Comparison of ENCODE assay signal across 13 mouse cellular contexts in the genomic region with DNA sequence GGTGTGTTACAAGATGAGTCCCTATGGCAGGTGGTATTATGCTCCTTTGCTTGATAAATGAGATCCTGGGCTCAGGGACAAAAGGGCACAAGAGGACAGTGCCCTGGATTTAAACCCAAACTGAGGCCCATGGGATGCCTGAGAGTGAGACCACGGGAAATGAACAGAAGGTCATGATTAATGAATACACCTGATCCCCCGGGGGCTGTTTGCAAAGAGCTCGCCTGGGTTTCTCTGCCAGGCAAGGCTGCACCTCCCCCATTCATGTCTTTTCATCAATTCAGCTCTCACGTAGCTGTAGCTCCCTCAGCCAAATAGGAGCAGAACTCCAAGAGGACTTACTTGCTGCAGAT.
A peak's percentile ranks its signal among the peaks of the same experiment; 100 is the strongest.
DNase-seq lines count a peak whose midpoint lies in the region; ATAC-seq and TF ChIP-seq lines count a peak whose summit lies in the region.
"Had no signal": no experiment of that assay in that cellular context is flagged by ENCODE, and none has a peak within 500 bp of the region (broad histone marks: within the 10 kb centered on the region; RNA-seq: fewer than 3 reads in every experiment).

No protein-coding gene starts in this region.

- TF ChIP-seq CTCF in forebrain, postnatal 0 days (IDR thresholded peaks at IDR 0.05; ENCODE audit: low read depth) = no peak

- no peak for ATAC-seq in forebrain, postnatal 0 days
- 0 out of 2 replicates have a peak, but pooled peaks have one; percentile 6 for ATAC-seq in midbrain, embryonic 13.5 days
- ATAC-seq: activated CD4-positive, CD25-positive, alpha-beta regulatory T cell, adult 4 months; intestine, embryonic 15.5 days had no signal

- H3K4me3 ChIP-seq in forebrain, postnatal 0 days (ENCODE audit: low read depth, low read length) = no peak overlapping the region
- no peak overlapping the region for H3K4me3 ChIP-seq in midbrain, embryonic 13.5 days (replicated peaks)
- H3K4me3 ChIP-seq: heart, embryonic 12.5 days; intestine, embryonic 15.5 days; lung, embryonic 15.5 days had no signal

- no peaks in the 10 kb centered on the region for H3K9me3 ChIP-seq in forebrain, postnatal 0 days (ENCODE audit: low read length)
- H3K9me3 ChIP-seq in midbrain, embryonic 13.5 days = no peaks in the 10 kb centered on the region
- H3K9me3 ChIP-seq: heart, embryonic 12.5 days; intestine, embryonic 15.5 days; lung, embryonic 15.5 days had no signal

- WGBS in forebrain, postnatal 0 days = 8% methylated on average over 4 of the region's 4 CpGs
- 20% methylated on average over 4 of the region's 4 CpGs for WGBS in midbrain, embryonic 13.5 days

- H3K4me2 ChIP-seq in forebrain, postnatal 0 days (ENCODE audit: low read depth) = no peak overlapping the region
- peak overlapping the region; percentile 9; the same call in 1 of the 2 replicates for H3K4me2 ChIP-seq in midbrain, embryonic 13.5 days (replicated peaks)
- H3K4me2 ChIP-seq: heart, embryonic 12.5 days; intestine, embryonic 15.5 days; lung, embryonic 15.5 days had no signal

- peaks cover 41% of the 10 kb centered on the region for H3K4me1 ChIP-seq in forebrain, postnatal 0 days (ENCODE audit: insufficient read depth)
- peaks cover 55% of the 10 kb centered on the region for H3K4me1 ChIP-seq in midbrain, embryonic 13.5 days (replicated peaks)

- H3K9ac ChIP-seq in forebrain, postnatal 0 days = 0 out of 2 replicates have a peak overlapping the region, but pooled peaks have one; percentile 33
- H3K9ac ChIP-seq in midbrain, embryonic 13.5 days (replicated peaks) = peak overlapping the region; percentile 55; the same call in 1 of the 2 replicates
- H3K9ac ChIP-seq: heart, embryonic 12.5 days; intestine, embryonic 15.5 days; lung, embryonic 15.5 days had no signal

- H3K36me3 ChIP-seq in forebrain, postnatal 0 days (ENCODE audit: insufficient read depth) = no peaks in the 10 kb centered on the region
- H3K36me3 ChIP-seq in midbrain, embryonic 13.5 days = no peaks in the 10 kb centered on the region
- H3K36me3 ChIP-seq: heart, embryonic 12.5 days; intestine, embryonic 15.5 days; lung, embryonic 15.5 days had no signal

- no peaks in the 10 kb centered on the region for H3K27me3 ChIP-seq in forebrain, postnatal 0 days (ENCODE audit: insufficient read depth, low read length)
- no peaks in the 10 kb centered on the region for H3K27me3 ChIP-seq in midbrain, embryonic 13.5 days
- H3K27me3 ChIP-seq: intestine, embryonic 15.5 days; lung, embryonic 15.5 days had no signal

- peak; percentile 36 for DNase-seq in brain, adult 2 months (ENCODE audit: low read depth, low spot score)
- peak; percentile 63 to 64 for DNase-seq in cerebellum, postnatal 14 days
- DNase-seq in forebrain, postnatal 0 days = peak; percentile 56
- no peak for DNase-seq in urinary bladder, postnatal 14 days (ENCODE audit: low spot score)
- DNase-seq in layer of hippocampus, adult 9-10 months (ENCODE audit: low spot score) = no peak
- DNase-seq in liver = no peak
- DNase-seq: spleen, adult 18-20 months; thymus, adult 2 months had no signal

- H3K27ac ChIP-seq in forebrain, postnatal 0 days (ENCODE audit: low read depth, low read length) = peak overlapping the region; percentile 91
- H3K27ac ChIP-seq in midbrain, embryonic 13.5 days = peak overlapping the region; percentile 74; the same call in 1 of the 2 replicates
- H3K27ac ChIP-seq: intestine, embryonic 15.5 days; lung, embryonic 15.5 days had no signal

Comparison
In these comparisons a context has a peak if more than half of its experiments do, and no peak if none do; other contexts are left out.
1. DNase-seq: peak in brain, adult 2 months (single experiment), cerebellum, postnatal 14 days (2 of 2) and forebrain, postnatal 0 days (single experiment); none in urinary bladder, postnatal 14 days (single experiment), layer of hippocampus, adult 9-10 months (single experiment) and liver (single experiment).